Mouse (Mus musculus): ENCODE data around the gene Card10. TPM values are rescaled to one million over a fixed set of nuclear protein-coding genes. Genes with fewer than 3 reads are reported as not detected.
A peak's percentile ranks its signal among the peaks of the same experiment; 100 is the strongest.

Gene Card10
- polyA plus RNA-seq, 1 experiment from 2014 or later, result 2.2 TPM

GRCm38 (mm10) chr15:78742831-78743230, 60.0 kb downstream of the Card10 start:
- ATAC-seq, result no peak
- Histone ChIP-seq H3K4me2 (ENCODE audit: low read length) (no peak overlapping the region), H3K9me3 (replicated peaks; ENCODE audit: control insufficient read depth, low read length, poor library complexity, severe bottlenecking) (no peaks in the 10 kb centered on the region), H3K9ac (ENCODE audit: low read depth, low read length) (no peak overlapping the region), H3K27ac (ENCODE audit: low read length) (no peak overlapping the region), H3K4me1 (ENCODE audit: control insufficient read depth, insufficient read depth, low read length) (no peaks in the 10 kb centered on the region), H3K4me3 (ENCODE audit: low read depth, low read length) (no peak overlapping the region), H3K36me3 (ENCODE audit: control insufficient read depth, insufficient read depth, low read length) (no peaks in the 10 kb centered on the region), H3K27me3 (ENCODE audit: control insufficient read depth, insufficient read depth, low read depth, low read length) (no peaks in the 10 kb centered on the region)
- WGBS, result 76% methylated on average over 1 of the region's 10 CpGs

DNA sequence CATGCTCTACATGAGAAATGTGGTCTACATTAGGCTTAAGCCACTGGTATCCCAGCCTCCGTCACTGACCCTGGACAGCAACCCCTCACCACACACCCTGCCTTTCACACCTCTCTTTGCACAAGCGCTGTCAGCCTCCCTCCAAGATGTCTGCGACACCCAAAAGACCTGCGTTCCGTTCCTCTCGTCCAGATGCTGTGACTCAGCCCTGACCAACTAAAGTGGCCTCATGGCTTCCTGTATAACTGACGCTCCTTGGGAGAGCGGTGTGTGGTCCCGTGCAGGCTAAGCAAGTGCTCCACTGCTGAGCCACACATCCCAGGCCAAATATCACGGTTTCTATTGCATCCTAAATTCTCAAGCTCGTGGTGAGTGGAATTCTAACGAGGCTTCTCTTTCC, 62.2 kb downstream of the Card10 start:
- ATAC-seq, result no peak

DNA sequence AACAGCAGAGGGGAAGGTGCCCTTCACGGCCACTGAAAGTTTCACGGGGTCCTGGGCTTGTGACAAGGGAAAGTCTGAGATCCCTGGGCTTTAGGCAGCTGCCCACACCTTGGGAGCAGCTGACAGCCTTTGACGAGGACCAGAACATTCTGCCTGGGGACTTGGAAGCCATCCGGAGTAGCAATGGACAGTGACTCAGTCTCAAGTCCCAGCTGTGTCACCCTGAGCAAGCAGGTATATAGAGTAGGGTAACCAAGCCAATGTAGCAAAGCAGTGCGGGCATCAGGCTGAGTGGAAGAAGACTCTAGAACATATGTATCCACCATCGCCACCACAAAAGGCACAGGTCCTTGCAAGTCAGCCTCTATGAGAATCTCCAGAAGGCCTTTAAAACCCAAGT, 65.7 kb downstream of the Card10 start:
- H3K4me1 ChIP-seq (ENCODE audit: control insufficient read depth, insufficient read depth, low read length), result peaks cover 14% of the 10 kb centered on the region; the same call in 1 of the 2 replicates
- H3K36me3 ChIP-seq (ENCODE audit: control insufficient read depth, insufficient read depth, low read length), result no peaks in the 10 kb centered on the region
- ATAC-seq, result no peak
- H3K9me3 ChIP-seq (replicated peaks; ENCODE audit: control insufficient read depth, low read length, poor library complexity, severe bottlenecking), result no peaks in the 10 kb centered on the region
- WGBS, result 63% methylated on average over 6 of the region's 6 CpGs
- no peak overlapping the region for H3K4me3 ChIP-seq (ENCODE audit: low read depth, low read length)
- no peak overlapping the region for H3K9ac ChIP-seq (ENCODE audit: low read depth, low read length)
- H3K4me2 ChIP-seq (ENCODE audit: low read length), result no peak overlapping the region
- H3K27ac ChIP-seq (ENCODE audit: low read length), result peak overlapping the region; percentile 3; the same call in 1 of the 2 replicates
- H3K27me3 ChIP-seq (ENCODE audit: control insufficient read depth, insufficient read depth, low read depth, low read length), result no peaks in the 10 kb centered on the region

More for the DNA sequence above, 62.2 kb downstream of the Card10 start:
- WGBS, result 76% methylated on average over 12 of the region's 12 CpGs
- H3K9me3 ChIP-seq (replicated peaks; ENCODE audit: control insufficient read depth, low read length, poor library complexity, severe bottlenecking), result no peaks in the 10 kb centered on the region
- H3K36me3 ChIP-seq (ENCODE audit: control insufficient read depth, insufficient read depth, low read length), result no peaks in the 10 kb centered on the region
- peaks cover 8% of the 10 kb centered on the region; the same call in 1 of the 2 replicates for H3K4me1 ChIP-seq (ENCODE audit: control insufficient read depth, insufficient read depth, low read length)
- no peak overlapping the region for H3K4me2 ChIP-seq (ENCODE audit: low read length)
- no peak overlapping the region for H3K27ac ChIP-seq (ENCODE audit: low read length)
- no peaks in the 10 kb centered on the region for H3K27me3 ChIP-seq (ENCODE audit: control insufficient read depth, insufficient read depth, low read depth, low read length)
- no peak overlapping the region for H3K9ac ChIP-seq (ENCODE audit: low read depth, low read length)
- no peak overlapping the region for H3K4me3 ChIP-seq (ENCODE audit: low read depth, low read length)

GRCm38 (mm10) chr15:78736681-78737100, 66.2 kb downstream of the Card10 start:
- Histone ChIP-seq H3K36me3 (ENCODE audit: control insufficient read depth, insufficient read depth, low read length) (no peaks in the 10 kb centered on the region), H3K9me3 (replicated peaks; ENCODE audit: control insufficient read depth, low read length, poor library complexity, severe bottlenecking) (no peaks in the 10 kb centered on the region), H3K27me3 (ENCODE audit: control insufficient read depth, insufficient read depth, low read depth, low read length) (no peaks in the 10 kb centered on the region), H3K27ac (ENCODE audit: low read length) (peak overlapping the region; percentile 78), H3K4me2 (ENCODE audit: low read length) (no peak overlapping the region), H3K9ac (ENCODE audit: low read depth, low read length) (no peak overlapping the region), H3K4me3 (ENCODE audit: low read depth, low read length) (no peak overlapping the region), H3K4me1 (ENCODE audit: control insufficient read depth, insufficient read depth, low read length) (peaks cover 14% of the 10 kb centered on the region; the same call in 1 of the 2 replicates)
- ATAC-seq, result peak; percentile 40; the same call in 1 of the 2 replicates
- 31% methylated on average over 6 of the region's 7 CpGs for WGBS

DNA sequence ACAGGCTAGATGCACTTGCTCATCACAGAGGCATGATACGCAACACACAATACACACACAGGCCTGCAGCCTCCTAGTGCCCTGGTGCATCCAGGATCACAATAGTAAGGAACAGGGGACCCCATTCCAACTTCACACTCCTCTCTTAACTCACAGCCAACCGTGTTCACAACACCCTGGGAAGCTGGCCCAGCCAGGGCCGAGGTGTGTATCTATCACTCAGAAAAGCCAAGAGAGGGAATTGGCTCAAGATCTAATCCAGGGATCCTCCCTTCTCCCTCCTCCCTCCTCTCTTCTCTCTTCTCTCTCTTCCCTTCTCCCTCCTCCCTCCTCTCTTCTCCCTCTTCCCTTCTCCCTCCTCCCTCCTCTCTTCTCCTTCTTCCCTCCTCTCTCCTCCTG, 66.7 kb downstream of the Card10 start:
- no peak for ATAC-seq
- H3K4me2 ChIP-seq (ENCODE audit: low read length), result no peak overlapping the region
- H3K4me1 ChIP-seq (ENCODE audit: control insufficient read depth, insufficient read depth, low read length), result peaks cover 14% of the 10 kb centered on the region; the same call in 1 of the 2 replicates
- peak overlapping the region; percentile 78 for H3K27ac ChIP-seq (ENCODE audit: low read length)
- H3K9me3 ChIP-seq (replicated peaks; ENCODE audit: control insufficient read depth, low read length, poor library complexity, severe bottlenecking), result no peaks in the 10 kb centered on the region
- H3K4me3 ChIP-seq (ENCODE audit: low read depth, low read length), result no peak overlapping the region
- H3K36me3 ChIP-seq (ENCODE audit: control insufficient read depth, insufficient read depth, low read length), result no peaks in the 10 kb centered on the region
- H3K9ac ChIP-seq (ENCODE audit: low read depth, low read length), result no peak overlapping the region
- no peaks in the 10 kb centered on the region for H3K27me3 ChIP-seq (ENCODE audit: control insufficient read depth, insufficient read depth, low read depth, low read length)
- WGBS, result 58% methylated on average over 3 of the region's 3 CpGs

DNA sequence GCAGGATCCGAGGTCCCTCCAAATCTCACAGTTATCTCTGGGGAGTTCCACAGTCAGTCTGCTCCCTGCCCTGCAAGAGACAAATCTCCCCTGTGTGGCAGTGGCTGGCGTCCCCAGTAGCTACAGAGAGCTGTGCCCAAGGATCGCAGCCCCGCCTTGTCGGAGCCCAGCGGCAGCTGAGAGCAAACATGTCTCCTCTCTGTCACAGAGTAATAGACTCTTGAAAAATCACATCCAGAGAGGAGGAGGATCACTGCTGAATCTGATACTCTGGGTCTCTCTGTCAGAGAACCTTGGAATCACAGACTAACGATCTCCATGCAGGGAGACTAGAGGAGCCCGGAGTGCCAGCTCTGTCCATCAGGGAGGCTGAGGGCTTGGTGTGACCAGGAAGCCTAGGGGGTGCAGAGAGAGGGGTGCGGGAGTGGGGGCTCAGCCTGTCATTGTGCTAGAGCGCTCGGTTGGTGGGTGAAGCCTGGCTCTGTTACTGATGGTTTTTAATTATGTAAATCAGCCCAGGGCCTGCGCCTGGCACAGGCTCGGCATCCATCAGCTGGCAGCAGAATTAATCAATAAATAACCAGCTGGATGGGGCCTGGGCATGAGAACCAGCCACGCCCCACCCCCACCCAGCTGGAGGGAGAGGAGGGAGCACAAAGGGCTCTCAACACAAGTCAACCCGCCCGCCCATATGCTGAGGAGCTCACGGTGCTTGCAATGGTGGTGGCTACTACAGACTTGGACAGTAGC, 67.2 kb downstream of the Card10 start:
- Histone ChIP-seq H3K9me3 (replicated peaks; ENCODE audit: control insufficient read depth, low read length, poor library complexity, severe bottlenecking) (no peaks in the 10 kb centered on the region), H3K36me3 (ENCODE audit: control insufficient read depth, insufficient read depth, low read length) (no peaks in the 10 kb centered on the region), H3K27ac (ENCODE audit: low read length) (peak overlapping the region; percentile 78), H3K4me1 (ENCODE audit: control insufficient read depth, insufficient read depth, low read length) (peaks cover 14% of the 10 kb centered on the region; the same call in 1 of the 2 replicates), H3K4me3 (ENCODE audit: low read depth, low read length) (no peak overlapping the region), H3K27me3 (ENCODE audit: control insufficient read depth, insufficient read depth, low read depth, low read length) (no peaks in the 10 kb centered on the region), H3K4me2 (ENCODE audit: low read length) (peak overlapping the region; percentile 20; the same call in 1 of the 2 replicates), H3K9ac (ENCODE audit: low read depth, low read length) (peak overlapping the region; percentile 36; the same call in 1 of the 2 replicates)
- peak; percentile 73 for ATAC-seq
- 19% methylated on average over 17 of the region's 17 CpGs for WGBS

DNA sequence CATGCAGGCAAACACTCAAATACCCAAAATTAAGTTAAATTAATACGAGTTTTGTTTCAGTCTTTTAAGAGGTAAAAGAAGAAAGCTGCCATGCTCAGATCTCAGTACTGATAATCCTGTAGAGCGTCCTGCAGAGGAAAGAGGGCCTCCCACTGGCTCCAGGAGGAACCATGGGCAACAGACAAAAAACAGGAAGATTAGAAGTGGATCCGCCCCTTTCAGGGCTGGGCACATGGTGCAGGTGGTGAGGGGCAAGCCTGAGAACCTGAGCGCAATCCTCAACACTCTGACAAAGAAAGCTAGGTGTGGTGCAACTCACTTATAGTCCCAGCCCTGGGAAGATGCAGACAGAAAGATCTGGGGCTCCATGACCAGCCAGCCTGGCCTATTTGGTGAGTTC, 71.0 kb downstream of the Card10 start:
- ATAC-seq, result no peak
- H3K4me2 ChIP-seq (ENCODE audit: low read length), result no peak overlapping the region
- WGBS, result 50% methylated on average over 4 of the region's 4 CpGs
- H3K9me3 ChIP-seq (replicated peaks; ENCODE audit: control insufficient read depth, low read length, poor library complexity, severe bottlenecking), result no peaks in the 10 kb centered on the region
- H3K27ac ChIP-seq (ENCODE audit: low read length), result no peak overlapping the region
- H3K36me3 ChIP-seq (ENCODE audit: control insufficient read depth, insufficient read depth, low read length), result no peaks in the 10 kb centered on the region
- no peak overlapping the region for H3K4me3 ChIP-seq (ENCODE audit: low read depth, low read length)
- no peak overlapping the region for H3K9ac ChIP-seq (ENCODE audit: low read depth, low read length)
- no peaks in the 10 kb centered on the region for H3K27me3 ChIP-seq (ENCODE audit: control insufficient read depth, insufficient read depth, low read depth, low read length)
- H3K4me1 ChIP-seq (ENCODE audit: control insufficient read depth, insufficient read depth, low read length), result peaks cover 14% of the 10 kb centered on the region; the same call in 1 of the 2 replicates

GRCm38 (mm10) chr15:78730315-78731049, 72.4 kb downstream of the Card10 start:
- Histone ChIP-seq H3K27ac (ENCODE audit: low read length) (no peak overlapping the region), H3K9me3 (replicated peaks; ENCODE audit: control insufficient read depth, low read length, poor library complexity, severe bottlenecking) (no peaks in the 10 kb centered on the region), H3K4me2 (ENCODE audit: low read length) (no peak overlapping the region), H3K9ac (ENCODE audit: low read depth, low read length) (no peak overlapping the region), H3K36me3 (ENCODE audit: control insufficient read depth, insufficient read depth, low read length) (no peaks in the 10 kb centered on the region), H3K4me3 (ENCODE audit: low read depth, low read length) (no peak overlapping the region), H3K4me1 (ENCODE audit: control insufficient read depth, insufficient read depth, low read length) (peaks cover 4% of the 10 kb centered on the region; the same call in 1 of the 2 replicates), H3K27me3 (ENCODE audit: control insufficient read depth, insufficient read depth, low read depth, low read length) (no peaks in the 10 kb centered on the region)
- no peak for ATAC-seq
- WGBS, result 81% methylated on average over 12 of the region's 12 CpGs

DNA sequence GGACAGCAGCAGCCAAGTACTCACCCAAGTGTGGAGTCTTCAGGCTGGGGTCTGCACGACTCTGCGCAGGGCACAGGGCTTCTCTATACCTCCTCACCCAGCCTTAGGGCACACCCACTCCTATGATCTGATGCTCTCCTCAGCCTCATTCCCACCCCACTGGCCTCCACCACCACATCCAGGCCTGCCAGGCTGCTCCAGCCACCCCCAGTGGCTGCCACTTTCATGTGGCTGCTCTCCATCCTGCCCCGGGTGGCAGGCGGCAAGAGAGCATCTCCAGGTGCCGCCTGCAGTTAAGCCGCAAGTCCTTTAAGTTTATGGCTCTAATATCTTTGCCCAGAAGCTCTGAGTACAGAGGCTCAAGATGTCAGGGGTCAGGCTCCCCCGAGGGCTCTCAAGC, 76.1 kb downstream of the Card10 start:
- no peak overlapping the region for H3K9ac ChIP-seq (ENCODE audit: low read depth, low read length)
- 65% methylated on average over 7 of the region's 7 CpGs for WGBS
- no peaks in the 10 kb centered on the region for H3K9me3 ChIP-seq (replicated peaks; ENCODE audit: control insufficient read depth, low read length, poor library complexity, severe bottlenecking)
- no peak overlapping the region for H3K27ac ChIP-seq (ENCODE audit: low read length)
- no peak for ATAC-seq
- no peaks in the 10 kb centered on the region for H3K27me3 ChIP-seq (ENCODE audit: control insufficient read depth, insufficient read depth, low read depth, low read length)
- no peak overlapping the region for H3K4me2 ChIP-seq (ENCODE audit: low read length)
- H3K36me3 ChIP-seq (ENCODE audit: control insufficient read depth, insufficient read depth, low read length), result no peaks in the 10 kb centered on the region
- H3K4me1 ChIP-seq (ENCODE audit: control insufficient read depth, insufficient read depth, low read length), result no peaks in the 10 kb centered on the region
- H3K4me3 ChIP-seq (ENCODE audit: low read depth, low read length), result no peak overlapping the region
